Mouse (Mus musculus) adrenal gland, postnatal 25 days (tissue): ENCODE results near the gene Akr1cl. TPM values are rescaled to one million over a fixed set of nuclear protein-coding genes. Genes with fewer than 3 reads are reported as not detected.
"Not testable (repeated sequence)": the region's sequence is repeated elsewhere in the genome, so short reads cannot be mapped to it uniquely, and the experiment has no call there.

Experiments
- DNase-seq: peaks from one replicate; pipeline ENCODE4 v3.0.0; 2021; ENCODE audit warnings: mixed read lengths
- long read RNA-seq: library from polyadenylated mRNA; stranded (forward); transcript quantifications from one replicate; pipeline ENCODE4 v2.0.0, GENCODE M21; 2021
- total RNA-seq: library from RNA; stranded (reverse); gene quantifications from 2 replicates; pipeline ENCODE4 v1.2.3, GENCODE M21; 2021

The Akr1cl gene
- total RNA-seq = 1,366 and 2,446 TPM in 2 replicates
- long read RNA-seq, transcript Akr1cl-206 (9 exons, 1,628 nt) = minor isoform, 28 of 873 reads
- long read RNA-seq, transcript Akr1cl-201 (10 exons, 1,761 nt) = major isoform, 575 of 873 reads
- long read RNA-seq, partial matches to known transcripts = 207 of 873 reads
- long read RNA-seq, other reads (novel, unspliced or antisense) = 59 of 873 reads

- peak; percentile 20 for DNase-seq
Measured at GRCm38 (mm10) chr1:65032641-65033040, at the start of gene Akr1cl. Gene Akr1cl, minus strand, starts transcription at chr1:65032759.

- no peak for DNase-seq
Measured at GRCm38 (mm10) chr1:65082188-65082587, 49.6 kb upstream of the Akr1cl start, which contains the start of gene Crygb. Gene Crygb, minus strand, starts transcription at chr1:65082288.

GRCm38 (mm10) chr1:65075607-65076006 lies 43.0 kb upstream of the Akr1cl start:
- DNase-seq = no peak

- DNase-seq = no peak
Measured at GRCm38 (mm10) chr1:65073589-65073988, 41.0 kb upstream of the Akr1cl start, which contains the start of gene Crygc. Gene Crygc, minus strand, starts transcription at chr1:65073689.

GRCm38 (mm10) chr1:65067842-65068241 lies 35.3 kb upstream of the Akr1cl start:
- DNase-seq = no peak

- DNase-seq = no peak
Measured at GRCm38 (mm10) chr1:65064201-65064600, 31.6 kb upstream of the Akr1cl start.

GRCm38 (mm10) chr1:65063352-65063751 lies 30.8 kb upstream of the Akr1cl start, which contains the start of gene Crygd:
Gene Crygd, minus strand, starts transcription at chr1:65063452.
- no peak for DNase-seq

- DNase-seq = no peak
Measured at GRCm38 (mm10) chr1:65052140-65052539, 19.6 kb upstream of the Akr1cl start.

- no peak for DNase-seq
Measured at GRCm38 (mm10) chr1:65051696-65052095, 19.1 kb upstream of the Akr1cl start.

- not testable (repeated sequence) for DNase-seq
Measured at GRCm38 (mm10) chr1:65050952-65051351, 18.4 kb upstream of the Akr1cl start, which contains the start of gene Cryge. Gene Cryge, minus strand, starts transcription at chr1:65051149.

- DNase-seq = peak; percentile 67
Measured at GRCm38 (mm10) chr1:65048781-65049180, 16.2 kb upstream of the Akr1cl start.

- no peak for DNase-seq
Measured at GRCm38 (mm10) chr1:65046401-65047109, 14.0 kb upstream of the Akr1cl start.

GRCm38 (mm10) chr1:65043433-65043832 lies 10.9 kb upstream of the Akr1cl start:
- peak; percentile 29 for DNase-seq

GRCm38 (mm10) chr1:65041837-65042236 lies 9.3 kb upstream of the Akr1cl start:
- no peak for DNase-seq

- DNase-seq = peak; percentile 73
Measured at GRCm38 (mm10) chr1:65040806-65041205, 8.2 kb upstream of the Akr1cl start.

GRCm38 (mm10) chr1:65039679-65040078 lies 7.1 kb upstream of the Akr1cl start:
- no peak for DNase-seq

GRCm38 (mm10) chr1:65037542-65037941 lies 5.0 kb upstream of the Akr1cl start:
- DNase-seq = no peak

- no peak for DNase-seq
Measured at GRCm38 (mm10) chr1:65035513-65035912, 3.0 kb upstream of the Akr1cl start.

- peak; percentile 34 for DNase-seq
Measured at GRCm38 (mm10) chr1:65028206-65028605, 4.4 kb downstream of the Akr1cl start.

GRCm38 (mm10) chr1:65012726-65013125 lies 19.8 kb downstream of the Akr1cl start:
- no peak for DNase-seq

GRCm38 (mm10) chr1:65010153-65010552 lies 22.4 kb downstream of the Akr1cl start:
- peak; percentile 23 for DNase-seq

GRCm38 (mm10) chr1:65005575-65005974 lies 27.0 kb downstream of the Akr1cl start:
- no peak for DNase-seq

- no peak for DNase-seq
Measured at GRCm38 (mm10) chr1:65004526-65004925, 28.0 kb downstream of the Akr1cl start.

GRCm38 (mm10) chr1:64993206-64993605 lies 39.4 kb downstream of the Akr1cl start:
- DNase-seq = no peak
